Mouse (Mus musculus) spleen, postnatal 14 days (tissue): Measurements from ENCODE around the gene Dtx4.

ENCODE experiments used
- DNase-seq, 2 experiments: peaks; one replicate each; pipeline ENCODE4 v3.0.0; 2021 to 2022; ENCODE audit warnings: low spot score in 2 of 2

The Dtx4 gene

DNA sequence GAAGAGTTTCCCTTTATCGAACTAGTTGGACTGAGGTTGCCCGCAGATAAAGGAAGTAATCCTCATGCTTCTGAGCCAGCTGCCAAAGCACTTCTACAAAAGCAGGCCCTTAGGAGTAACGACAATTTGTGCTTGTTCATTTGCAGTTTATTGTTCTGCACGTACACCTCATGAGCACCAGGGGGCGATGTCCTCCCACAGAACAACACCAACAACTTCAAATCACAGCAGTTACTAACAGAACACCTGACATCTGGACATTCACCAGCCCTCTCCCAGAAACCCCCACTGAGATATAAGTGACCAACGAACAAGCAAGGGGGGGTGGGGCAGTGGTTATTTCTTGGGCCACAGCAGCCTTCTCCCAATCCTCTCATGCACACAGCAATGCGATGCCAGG, 35.0 kb downstream of the Dtx4 start:
- peak; percentile 23 to 43 for DNase-seq

DNA sequence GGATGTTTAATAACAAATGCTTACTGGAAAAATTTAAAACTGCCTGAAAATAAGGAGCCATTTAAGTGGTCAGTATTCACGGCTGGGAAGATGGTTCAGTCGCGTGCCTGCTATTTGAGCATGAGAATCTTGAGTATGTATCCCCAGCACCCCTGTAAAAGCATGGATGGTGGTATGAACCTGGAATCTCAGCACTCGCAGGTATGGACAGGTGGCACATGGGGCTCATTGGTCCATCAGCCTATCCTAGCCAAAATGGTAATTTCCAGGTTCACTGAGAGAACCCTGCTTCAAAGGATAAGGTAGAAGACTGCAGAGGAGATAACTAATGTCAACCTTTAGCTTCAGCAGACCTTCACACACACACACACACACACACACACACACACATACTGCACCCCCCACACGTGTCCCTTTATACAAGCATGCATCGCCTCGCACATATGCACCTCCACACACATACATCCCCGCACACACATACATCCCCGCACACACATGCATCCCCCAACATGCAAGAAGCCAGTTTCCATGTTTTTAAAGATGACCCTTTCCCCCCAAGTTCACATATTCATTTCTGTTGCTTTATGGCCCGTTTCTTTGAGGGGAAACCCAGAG, 35.6 kb downstream of the Dtx4 start:
- no peak for DNase-seq

DNA sequence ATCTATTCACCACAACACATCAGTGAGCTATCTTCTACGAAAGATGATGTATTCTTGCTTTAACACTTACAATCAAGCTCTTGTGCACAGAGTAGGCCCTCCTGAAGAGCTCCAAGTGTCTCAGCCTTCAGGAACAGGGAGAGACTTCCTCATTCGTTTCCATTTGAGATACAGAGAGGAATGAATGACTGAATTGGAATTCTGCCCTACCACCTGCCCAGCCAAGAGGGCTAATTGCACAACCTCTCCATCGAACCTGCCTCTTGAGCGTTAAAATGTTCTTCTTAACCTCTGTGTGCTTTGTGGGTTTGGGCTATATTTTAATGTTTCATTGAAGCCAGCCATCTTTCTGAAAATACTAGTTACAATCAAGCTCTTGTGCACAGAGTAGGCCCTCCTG, 36.6 kb downstream of the Dtx4 start:
- DNase-seq, result no peak

DNA sequence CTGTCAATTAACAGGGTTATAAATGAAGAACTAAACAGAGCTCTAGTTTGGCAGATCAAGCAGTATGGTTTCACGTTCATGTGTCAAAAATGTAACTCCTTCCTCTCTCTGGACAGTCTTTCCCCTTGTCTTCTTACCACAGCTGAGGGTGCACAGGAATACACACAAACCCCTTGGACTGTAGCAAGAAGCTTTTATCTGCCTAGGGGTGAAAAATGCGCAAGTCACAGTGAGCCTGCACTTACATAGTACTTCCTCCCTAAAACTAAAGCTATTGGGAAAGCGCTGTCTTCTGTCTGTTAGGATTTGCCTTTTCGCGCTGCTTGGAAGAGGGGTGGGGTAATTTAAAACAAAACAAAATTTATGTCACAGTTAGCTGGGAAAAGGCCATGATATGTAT, 37.1 kb downstream of the Dtx4 start:
- no peak for DNase-seq

DNA sequence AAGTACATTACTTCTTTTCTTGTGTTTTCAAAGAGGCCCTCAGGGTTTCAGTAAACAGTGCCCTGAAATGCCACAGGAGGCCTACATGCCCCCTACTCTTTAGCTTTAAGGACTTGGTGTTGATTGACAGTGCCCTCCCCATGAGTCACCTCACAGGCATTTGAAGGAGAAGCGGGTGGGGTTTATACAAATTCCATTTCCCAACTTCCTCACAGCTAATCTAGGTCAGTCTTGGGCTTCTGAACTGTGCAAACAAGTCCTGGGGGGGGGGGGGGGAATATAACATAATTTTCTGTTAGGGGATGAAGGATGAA, 37.6 kb downstream of the Dtx4 start:
- no peak for DNase-seq

DNA sequence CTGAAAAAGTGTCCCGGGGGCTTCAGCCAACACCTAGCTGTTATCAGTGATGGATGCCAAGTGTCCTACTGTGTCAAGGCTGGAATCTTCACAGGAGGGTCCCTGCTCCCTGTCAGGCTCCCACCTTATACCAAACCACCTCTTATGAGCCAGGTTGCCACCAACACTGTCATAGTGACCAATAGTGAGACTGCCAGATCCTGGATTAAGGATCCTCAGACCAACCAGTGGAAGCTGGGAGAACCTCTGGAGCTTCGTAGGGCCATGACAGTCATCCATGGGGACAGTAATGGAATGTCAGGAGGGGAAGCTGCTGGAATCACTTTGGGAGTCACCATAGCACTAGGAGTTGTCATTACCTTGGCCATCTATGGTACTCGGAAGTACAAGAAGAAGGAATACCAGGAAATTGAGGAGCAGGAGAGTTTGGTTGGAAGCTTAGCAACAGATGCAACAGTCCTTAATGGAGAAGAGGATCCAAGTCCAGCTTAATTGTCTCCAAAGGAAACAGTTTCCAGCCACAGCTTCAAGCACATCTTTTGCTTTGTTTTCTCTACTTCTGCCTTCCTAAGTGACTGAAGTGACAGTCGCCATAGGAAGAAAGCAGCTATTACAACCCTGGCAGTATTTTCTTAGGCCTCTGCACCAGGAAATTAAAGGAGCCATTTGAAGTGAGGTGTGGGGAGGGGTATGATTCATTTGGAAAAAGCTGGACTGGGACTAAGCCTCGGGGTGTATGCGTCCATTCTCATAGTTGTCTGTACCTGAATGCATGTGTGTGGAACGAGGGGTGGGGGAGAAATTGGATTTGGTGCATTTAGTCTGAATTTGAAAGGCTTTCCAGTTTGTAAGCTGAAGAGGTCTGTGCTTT, 38.2 kb downstream of the Dtx4 start:
- DNase-seq, result no peak

DNA sequence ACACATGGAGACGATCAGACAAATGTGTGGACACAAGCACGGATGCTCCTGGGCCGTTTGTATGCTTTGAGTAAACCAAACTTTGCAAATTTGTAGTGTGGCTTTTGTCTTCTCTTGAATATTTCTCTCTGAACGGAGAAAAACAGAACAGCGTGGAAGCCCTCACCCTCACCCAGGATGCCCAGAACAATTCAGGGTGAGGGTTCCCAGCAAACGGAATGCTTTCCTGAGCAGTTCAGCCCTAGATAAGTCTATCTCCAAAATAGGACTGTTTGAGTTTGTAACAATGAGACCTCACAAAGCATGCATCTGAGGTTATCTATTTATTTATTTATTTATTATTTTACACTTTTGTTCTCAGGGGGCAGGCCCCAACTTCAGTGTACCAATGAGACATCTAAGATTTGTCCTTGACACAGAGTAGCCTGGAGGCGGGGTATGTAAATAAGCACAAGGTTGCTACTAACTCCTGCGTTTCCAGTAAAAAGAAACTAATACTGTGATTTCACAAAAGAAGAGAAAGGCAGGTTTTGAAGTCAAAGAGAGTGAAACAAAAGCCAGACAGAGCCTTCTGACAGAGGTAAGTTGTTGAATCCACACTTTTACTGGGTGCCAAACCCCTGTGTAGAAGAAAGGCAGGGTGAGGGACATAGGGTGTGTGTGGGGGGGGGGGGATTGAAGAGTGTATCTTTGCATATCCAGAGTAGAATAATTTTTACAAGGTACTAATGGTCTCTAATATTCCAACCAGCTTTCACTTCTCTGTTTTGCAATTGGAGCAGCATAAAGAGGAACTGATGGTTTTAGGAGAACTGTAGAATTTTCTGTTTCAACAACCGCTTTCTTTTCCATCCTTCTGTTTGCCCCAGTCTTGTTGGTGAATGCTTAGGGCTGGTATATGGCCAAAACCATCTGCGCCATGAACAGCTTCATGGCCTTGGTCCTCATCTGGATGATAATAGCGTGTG, 40.7 kb downstream of the Dtx4 start, which contains the start of gene Mpeg1:
Gene Mpeg1 (plus strand): TSS at position 498 of the 968 bp plus-strand sequence.
- no peak for DNase-seq

DNA sequence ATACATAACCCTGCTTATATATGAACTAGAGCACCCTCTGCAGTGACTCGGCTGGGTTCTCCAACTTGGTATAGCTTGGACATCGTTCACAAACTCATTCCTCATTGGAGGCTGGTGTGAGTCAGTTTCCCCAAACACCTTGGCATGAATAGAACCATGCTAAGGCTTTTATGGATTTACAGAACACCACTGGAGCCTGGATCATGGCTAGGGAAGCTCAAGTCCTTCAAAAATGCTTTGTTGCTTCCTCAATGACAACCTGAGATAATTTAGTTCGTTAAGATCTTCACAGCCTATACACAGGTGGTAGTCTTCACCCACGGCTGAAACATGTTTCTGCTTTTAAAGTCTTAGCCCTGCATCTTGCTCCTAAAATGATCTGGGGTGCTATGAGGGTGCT, 41.7 kb downstream of the Dtx4 start:
- DNase-seq, result no peak

DNA sequence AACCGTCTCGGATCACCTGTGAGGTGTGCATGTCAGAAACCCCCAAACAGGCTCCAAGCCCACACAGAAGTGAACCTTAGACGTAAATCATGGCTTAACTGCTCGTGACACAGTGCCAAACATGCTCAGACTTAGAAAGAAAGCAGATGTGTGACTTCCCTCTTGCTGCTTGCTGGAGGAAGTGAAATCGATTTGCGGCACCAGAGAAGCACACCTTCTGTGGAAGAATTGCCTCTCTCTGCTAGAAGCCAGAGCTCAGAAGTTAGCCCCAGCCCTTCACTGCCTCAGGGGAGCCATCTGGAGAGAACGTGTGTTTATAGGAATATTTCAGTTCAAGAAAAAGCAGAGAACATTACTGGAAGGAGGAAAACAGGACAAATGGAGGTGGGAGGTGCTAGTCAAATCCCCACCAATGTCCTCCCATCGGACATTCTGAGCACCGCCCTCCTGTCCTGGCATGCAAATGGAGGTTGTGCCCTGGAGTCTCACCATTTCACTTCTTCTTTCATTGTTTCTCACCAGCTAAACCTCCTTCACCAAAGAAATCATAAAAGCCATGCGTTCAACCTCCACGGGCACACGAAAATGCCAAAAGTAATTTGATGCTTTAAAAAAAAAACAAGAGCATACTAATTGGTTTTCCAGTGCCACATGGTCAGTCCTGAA, 43.7 kb downstream of the Dtx4 start:
- peak in 1 of 2 experiments; percentile 35 for DNase-seq

DNA sequence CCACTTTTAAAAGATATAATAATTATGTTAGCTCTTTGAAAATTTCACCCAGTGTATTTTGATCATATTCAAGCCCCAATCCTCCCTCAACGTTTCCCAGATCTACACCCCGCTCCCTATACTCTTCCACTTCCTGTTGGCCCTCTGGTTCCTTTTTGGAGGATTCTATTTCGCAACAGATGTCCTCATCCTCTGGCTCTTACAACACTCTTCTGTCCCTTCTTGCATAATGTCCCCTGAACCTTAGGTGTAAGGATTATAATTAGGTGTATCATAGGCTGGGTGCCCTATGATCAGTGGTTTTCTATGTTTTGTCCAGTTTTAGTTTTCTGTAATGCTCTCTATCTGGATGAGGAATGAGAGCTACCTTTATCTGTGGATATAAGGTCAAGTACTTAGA, 56.2 kb downstream of the Dtx4 start:
- no peak for DNase-seq

DNA sequence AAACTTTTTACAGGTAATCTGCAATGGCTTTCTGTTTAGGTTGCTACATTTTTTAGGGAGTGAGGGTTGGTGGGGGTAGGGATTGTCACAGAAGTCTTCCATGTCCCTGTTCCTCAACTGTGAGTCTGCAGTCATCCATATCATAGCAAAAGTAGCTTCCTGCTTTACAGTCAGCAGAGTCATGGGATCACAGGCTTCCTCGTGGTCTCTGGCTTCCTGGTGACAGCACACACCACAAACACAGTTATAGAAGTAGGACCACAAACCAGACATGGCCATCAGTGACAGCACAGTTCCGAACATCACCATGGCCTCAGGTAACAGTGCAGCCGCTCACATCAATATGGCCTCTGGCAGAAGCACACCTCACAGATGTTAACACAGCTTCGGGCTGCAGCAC, 58.7 kb downstream of the Dtx4 start:
- no peak for DNase-seq

DNA sequence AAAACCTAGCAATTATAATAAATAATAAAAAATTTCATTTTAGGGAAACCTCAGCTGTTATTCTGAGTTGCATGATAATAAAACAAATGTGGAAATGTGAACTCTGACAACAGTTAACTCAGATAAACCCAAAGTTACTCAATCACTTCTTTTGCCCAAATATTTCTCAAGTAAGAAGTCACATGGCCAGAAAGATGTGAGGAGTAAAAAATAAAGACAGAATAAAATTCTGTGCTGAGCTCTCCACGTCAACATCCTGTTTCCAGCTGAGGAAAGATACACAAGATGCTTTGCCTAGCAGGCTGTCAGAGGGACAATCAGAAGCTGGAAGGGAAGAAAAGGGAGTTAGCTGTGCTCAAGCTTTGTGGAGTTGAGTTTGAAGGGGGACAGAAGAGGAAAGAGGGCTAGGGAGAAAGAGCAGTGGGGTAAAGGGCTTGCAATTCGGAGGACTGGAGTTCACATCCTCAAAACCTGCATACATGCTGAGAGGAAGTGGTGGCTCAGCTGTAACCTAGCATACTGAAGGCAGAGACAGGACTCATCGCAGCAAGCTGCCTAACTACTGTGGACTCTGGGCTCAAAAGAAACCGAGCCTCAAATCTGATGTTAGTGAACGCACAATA, 61.0 kb downstream of the Dtx4 start:
- DNase-seq, result no peak

DNA sequence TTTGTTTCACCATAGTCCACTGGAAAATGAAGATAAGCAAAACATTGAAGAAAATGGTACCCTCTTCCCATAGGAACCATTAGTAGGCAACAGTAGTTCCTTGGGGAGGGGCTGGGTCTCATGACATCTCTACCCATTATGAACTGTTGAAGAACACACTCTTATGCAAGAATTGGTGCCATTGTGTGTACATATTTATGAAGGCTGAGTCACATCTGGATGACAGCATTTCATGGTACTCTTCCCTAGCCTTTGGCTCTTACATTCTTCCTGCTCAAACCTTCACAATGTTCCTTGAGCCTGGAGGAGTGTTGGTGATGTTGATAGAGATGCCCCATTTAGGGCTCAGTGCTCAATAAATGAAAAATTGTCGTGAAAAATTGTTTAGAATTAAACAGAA, 61.7 kb downstream of the Dtx4 start:
- no peak for DNase-seq

DNA sequence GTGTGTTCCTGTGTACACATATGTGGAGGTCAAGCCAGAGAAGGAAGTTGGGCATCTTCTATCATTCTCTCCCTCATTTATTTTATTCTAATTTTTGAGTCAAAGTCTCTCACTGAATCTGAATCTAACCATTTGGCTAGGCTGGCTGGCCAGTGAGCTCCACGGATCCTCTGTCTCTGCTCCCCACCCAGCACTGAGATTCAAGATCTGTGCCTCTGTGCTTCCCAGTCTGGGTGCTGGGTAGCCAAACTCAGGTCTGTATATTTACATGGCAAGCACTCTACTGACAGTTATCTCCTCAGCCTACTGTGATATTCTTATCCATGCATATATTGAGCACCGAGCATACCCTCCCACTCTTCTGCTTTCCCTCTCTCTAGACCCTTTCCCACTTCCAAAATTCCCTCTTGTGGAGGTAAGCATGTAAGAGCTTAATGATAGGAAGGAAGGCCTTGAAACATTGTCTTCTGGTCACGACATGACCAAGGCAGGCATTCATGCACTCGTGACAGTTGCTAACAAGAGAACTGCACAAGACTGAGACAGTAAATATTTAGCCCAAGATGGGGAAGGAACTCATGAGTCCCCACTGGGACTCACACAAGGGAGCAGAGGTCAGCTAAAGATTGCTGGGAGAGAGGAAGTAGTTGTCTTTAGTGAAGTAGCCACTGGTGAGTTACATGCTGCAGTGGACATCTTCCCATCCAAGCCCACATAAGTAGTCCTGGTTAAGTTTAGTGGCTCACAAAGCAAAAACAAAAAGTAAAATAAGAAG, 65.3 kb downstream of the Dtx4 start:
- no peak for DNase-seq

DNA sequence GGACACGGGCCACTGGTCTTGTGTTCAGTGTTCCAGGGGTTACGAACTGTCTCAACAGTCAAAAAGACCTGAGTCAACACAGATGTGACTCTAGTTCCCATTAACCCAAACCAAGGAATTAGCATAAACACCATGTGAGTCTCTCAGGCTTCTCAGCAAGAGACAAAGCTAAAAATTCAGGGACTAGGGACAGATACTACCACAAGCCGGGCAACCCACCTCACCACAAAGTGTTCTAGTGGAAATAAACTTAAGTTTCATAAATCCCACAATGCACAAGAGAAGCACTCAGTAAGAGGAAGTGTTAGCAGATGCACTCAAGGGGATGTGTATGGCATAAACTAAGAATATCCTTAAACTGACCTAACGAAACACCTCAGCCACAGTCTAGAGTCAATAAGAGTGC, 66.2 kb downstream of the Dtx4 start:
- DNase-seq, result no peak

DNA sequence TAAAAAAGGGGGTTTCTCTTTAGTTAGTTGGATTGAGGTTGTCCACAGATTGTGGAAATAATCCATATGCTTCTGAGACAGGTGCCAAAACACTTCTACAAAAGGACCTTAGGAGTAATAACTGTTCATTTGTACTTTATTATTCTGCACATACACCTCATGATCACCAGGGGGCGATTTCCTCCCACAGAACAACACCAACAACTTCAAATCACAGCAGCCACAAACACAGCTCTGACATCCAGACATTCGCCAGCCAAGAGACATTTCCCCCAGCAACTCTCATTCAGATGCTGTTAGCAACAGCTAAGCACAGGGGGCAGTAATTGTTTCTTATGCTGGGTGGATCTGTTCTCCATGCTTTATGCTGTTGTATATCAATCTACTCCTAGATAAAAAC, 68.2 kb downstream of the Dtx4 start:
- DNase-seq, result peak in 1 of 2 experiments; percentile 25

DNA sequence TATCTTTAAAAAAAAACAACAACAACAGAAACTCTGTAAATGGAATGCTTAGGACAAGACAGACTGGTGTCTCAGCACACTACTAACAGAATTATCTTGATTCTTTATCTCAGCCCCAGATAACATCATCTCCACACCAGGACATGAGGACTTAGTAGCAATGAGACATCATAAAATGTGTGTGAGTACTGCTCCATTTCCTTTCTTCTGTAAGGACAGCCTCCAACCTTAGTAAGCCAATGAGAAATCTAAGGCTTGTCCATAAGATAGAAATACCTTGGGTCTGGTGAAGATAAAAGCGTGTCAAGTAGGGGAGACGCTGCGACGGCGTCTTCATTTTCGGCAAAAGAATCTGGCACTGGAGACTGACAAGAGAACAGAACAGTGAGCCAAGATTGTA, 73.6 kb downstream of the Dtx4 start, which contains the start of gene Pfpl:
Gene Pfpl (plus strand): TSS at position 301 of the 400 bp plus-strand sequence.
- DNase-seq, result no peak

DNA sequence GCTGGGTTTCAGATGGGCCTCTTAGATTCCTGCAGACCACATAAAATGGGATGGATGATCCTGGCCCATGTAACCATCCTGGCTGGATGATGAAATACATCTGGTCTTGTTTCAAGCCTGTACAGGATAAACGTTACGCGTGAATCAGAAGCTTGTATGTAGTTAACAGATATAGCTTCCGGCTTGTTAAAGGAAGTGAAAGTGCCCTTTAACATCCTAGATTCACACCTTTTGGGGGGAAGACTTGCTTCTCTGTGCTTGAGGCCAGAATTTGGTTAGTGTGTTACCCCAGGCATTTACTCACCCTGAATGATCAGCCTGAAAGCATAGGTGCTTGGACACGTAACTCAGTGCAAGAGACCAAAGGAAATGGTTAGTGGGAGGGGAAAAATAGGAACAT, 74.2 kb downstream of the Dtx4 start:
- DNase-seq, result no peak

DNA sequence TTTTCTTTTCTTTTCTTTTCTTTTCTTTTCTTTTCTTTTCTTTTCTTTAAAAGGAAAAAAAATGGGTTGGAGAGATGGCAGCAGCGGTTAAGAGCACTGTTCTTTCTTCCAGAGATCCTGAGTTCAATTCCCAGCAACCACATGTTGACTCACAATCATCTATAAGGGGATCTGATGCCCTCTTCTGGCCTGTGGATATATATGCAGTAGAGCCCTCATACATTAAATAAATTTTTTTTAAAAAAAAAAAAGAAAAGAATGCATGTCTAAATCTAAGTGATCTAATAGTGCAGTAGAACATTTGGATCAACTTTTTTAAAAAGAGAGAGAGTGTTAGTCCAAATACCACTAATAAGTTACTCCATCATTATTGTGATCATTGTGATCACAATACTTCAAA, 79.6 kb downstream of the Dtx4 start:
- no peak for DNase-seq

DNA sequence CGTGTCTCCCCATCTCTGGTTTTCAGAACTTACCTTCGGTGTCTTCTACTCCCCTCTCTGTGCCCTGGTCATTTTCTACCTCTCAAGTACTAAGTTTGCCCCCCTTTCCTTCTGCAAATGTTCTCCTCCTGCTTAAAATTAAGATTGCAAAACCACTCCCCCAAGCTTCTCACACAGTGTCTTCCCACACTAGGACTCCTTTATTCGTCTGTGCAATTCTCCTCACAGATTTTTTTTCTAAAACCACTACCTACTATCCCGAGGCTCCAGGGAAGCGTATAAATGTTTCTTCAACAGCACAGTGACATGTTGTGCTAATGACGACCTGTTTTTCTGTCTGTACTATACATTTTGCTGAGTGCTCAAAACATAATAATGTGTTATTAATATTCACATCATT, 80.7 kb downstream of the Dtx4 start:
- DNase-seq, result no peak

DNA sequence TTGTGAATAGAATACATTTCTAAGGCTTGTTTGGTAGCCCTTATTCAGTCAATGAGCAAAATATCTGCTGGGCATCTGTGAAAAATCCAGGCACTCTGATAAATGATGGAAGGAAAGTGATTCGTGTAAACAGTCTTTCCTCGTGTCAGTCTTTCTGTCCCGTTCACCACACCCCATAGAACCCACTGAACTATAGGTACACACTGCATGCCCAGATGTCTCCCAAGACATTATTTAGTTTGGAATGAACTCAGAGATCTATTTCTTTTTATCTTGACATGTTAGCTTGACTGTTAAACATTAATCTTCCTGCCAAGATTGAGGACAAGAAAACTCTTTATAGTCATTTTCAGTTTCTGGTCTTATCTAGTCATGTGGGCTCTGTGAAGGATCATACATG, 82.9 kb downstream of the Dtx4 start:
- no peak for DNase-seq
